Mouse (Mus musculus) kidney, postnatal 14 days (tissue): ENCODE data around the gene Ube2d1.

Experiments used
- DNase-seq: peaks from one replicate; pipeline ENCODE4 v3.0.0; 2022; ENCODE audit warnings: mixed read lengths

Gene Ube2d1

GRCm38 (mm10) chr10:71218228-71218892 lies 66.7 kb downstream of the Ube2d1 start:
- peak; percentile 86 for DNase-seq

- no peak for DNase-seq
These were observed 69.1 kb downstream of the Ube2d1 start for GRCm38 (mm10) chr10:71215996-71216395.
